Mouse (Mus musculus) embryonic facial prominence, embryonic 12.5 days (tissue): ENCODE results near the gene Sec22b. TPM values are rescaled to one million over a fixed set of nuclear protein-coding genes. Genes with fewer than 3 reads are reported as not detected.

Experiments
- ATAC-seq: fragments of 200-750 bp; cut with Nextera tagmentation; 2 replicates; pipeline ENCODE4 v1.8.0; 2017; ENCODE audit not compliant: insufficient number of reproducible peaks, insufficient read depth, low FRiP score, low TSS enrichment
- H3K27ac ChIP-seq: fragments of 300-500 bp; sonication (generic); 2 replicates; pipeline ENCODE4 v1.5.1; 2016; ENCODE audit warnings: mild to moderate bottlenecking
- H3K27me3 ChIP-seq: fragments of 300-500 bp; sonication (generic); 2 replicates; pipeline ENCODE4 v1.6.1; 2016; ENCODE audit warnings: mild to moderate bottlenecking, moderate library complexity
- H3K36me3 ChIP-seq: fragments of 300-500 bp; sonication (generic); 2 replicates; pipeline ENCODE4 v1.6.1; 2016; ENCODE audit warnings: mild to moderate bottlenecking
- H3K4me1 ChIP-seq: fragments of 300-500 bp; sonication (generic); 2 replicates; pipeline ENCODE4 v1.6.1; 2016
- H3K4me2 ChIP-seq: fragments of 300-500 bp; sonication (generic); replicated peaks from 2 replicates; pipeline ENCODE4 v1.6.1; 2016; ENCODE audit warnings: mild to moderate bottlenecking, moderate library complexity
- H3K4me3 ChIP-seq: fragments of 300-500 bp; sonication (generic); 2 replicates; pipeline ENCODE4 v1.5.1; 2016; ENCODE audit warnings: mild to moderate bottlenecking
- H3K9ac ChIP-seq: fragments of 300-500 bp; sonication (generic); 2 replicates; pipeline ENCODE4 v1.6.1; 2016; ENCODE audit warnings: mild to moderate bottlenecking, moderate library complexity
- H3K9me3 ChIP-seq: fragments of 300-500 bp; sonication (generic); 2 replicates; pipeline ENCODE4 v1.6.1; 2016; ENCODE audit warnings: mild to moderate bottlenecking, moderate library complexity
- WGBS: fragments of 180-500 bp; shearing (Covaris S2); methylation state at CpG from one replicate; pipeline ENCODE4 v1.1.7; 2016; 5-methylcytosine and 5-hydroxymethylcytosine counted together
- polyA plus RNA-seq: library from polyadenylated mRNA; unstranded; fragments of >200 nt; fragmentation: Nextera tagmentation; extraction: Ambion mirVana; gene quantifications from 2 replicates; pipeline ENCODE4 v1.2.1, GENCODE M21; 2016

Gene Sec22b
- polyA plus RNA-seq, 1 experiment from 2014 or later, result 128 TPM

DNA sequence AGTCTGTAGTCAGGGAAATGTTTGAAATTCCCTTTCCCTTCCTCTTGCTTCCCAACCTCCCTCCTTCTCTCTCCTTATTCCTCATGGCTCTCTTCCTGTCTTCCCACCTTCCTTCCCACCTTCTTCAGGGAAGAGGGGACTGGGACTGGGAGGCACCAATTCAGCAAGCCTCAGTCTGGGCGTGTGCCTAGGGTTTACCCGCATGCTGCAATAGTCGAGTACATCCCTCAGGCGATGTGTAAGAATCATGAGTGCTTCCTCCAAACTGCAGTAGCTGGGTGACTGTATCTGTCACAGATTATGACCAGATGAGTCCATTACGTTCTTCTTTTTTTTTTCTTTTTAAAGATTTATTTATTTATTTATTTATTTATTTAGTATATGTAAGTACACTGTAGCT is 32.8 kb downstream of the Sec22b start:
- ATAC-seq, result no peak
- Histone ChIP-seq H3K27ac (no peak overlapping the region), H3K4me3 (no peak overlapping the region), H3K9me3 (no peaks in the 10 kb centered on the region), H3K4me2 (no peak overlapping the region), H3K4me1 (peaks cover 47% of the 10 kb centered on the region), H3K9ac (no peak overlapping the region), H3K36me3 (no peaks in the 10 kb centered on the region), H3K27me3 (no peaks in the 10 kb centered on the region)
- WGBS, result 60% methylated on average over 5 of the region's 5 CpGs

DNA sequence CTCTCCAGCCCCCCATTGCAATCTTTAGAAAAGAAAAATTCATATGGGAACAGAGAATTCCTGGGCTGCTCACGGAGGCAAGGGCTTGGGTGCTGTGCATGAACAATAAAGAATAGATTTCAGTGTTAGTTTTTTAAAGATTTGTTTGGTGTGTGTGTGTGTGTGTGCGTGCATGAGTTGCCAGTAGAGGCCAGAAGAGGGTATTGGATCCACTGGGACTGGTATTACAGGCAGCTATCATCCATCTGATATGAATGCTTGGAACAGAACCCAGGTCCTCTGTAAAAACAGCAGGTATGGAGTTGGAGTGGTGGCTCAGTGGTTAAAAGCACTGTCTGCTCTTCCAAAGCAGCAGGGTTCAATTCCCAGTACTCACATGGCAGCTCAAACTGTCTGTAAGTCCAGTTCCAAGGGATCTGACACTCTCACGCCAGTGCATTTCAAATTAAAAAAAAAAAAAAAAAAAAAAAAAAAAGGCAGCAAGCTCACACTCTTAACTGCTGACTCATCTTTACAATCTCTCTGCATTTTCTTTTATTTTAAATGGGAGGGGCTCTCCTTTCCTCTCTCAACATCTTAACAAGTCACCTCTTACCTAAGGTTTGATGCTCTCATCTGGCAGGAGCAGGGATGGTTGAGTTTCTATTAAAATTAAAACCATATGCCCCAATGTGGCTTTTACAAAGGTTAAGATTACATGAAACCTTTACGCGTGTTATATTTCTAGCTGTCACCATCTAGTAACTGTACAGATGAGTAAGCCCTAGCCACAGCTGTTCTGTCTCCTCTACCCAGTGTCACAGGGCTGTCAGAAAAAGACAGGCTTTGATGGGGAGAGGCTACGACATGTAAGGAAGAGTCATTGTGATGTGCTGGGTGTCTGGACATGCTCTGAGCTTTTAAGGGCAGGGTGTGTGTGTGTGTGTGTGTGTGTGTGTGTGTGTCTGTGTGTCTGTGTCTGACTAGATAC is 33.6 kb downstream of the Sec22b start:
- H3K27ac ChIP-seq, result no peak overlapping the region
- 53% methylated on average over 6 of the region's 6 CpGs for WGBS
- ATAC-seq, result no peak
- H3K4me1 ChIP-seq, result peaks cover 52% of the 10 kb centered on the region
- no peaks in the 10 kb centered on the region for H3K36me3 ChIP-seq
- no peak overlapping the region for H3K4me3 ChIP-seq
- H3K9ac ChIP-seq, result no peak overlapping the region
- no peaks in the 10 kb centered on the region for H3K27me3 ChIP-seq
- no peak overlapping the region for H3K4me2 ChIP-seq
- H3K9me3 ChIP-seq, result no peaks in the 10 kb centered on the region

DNA sequence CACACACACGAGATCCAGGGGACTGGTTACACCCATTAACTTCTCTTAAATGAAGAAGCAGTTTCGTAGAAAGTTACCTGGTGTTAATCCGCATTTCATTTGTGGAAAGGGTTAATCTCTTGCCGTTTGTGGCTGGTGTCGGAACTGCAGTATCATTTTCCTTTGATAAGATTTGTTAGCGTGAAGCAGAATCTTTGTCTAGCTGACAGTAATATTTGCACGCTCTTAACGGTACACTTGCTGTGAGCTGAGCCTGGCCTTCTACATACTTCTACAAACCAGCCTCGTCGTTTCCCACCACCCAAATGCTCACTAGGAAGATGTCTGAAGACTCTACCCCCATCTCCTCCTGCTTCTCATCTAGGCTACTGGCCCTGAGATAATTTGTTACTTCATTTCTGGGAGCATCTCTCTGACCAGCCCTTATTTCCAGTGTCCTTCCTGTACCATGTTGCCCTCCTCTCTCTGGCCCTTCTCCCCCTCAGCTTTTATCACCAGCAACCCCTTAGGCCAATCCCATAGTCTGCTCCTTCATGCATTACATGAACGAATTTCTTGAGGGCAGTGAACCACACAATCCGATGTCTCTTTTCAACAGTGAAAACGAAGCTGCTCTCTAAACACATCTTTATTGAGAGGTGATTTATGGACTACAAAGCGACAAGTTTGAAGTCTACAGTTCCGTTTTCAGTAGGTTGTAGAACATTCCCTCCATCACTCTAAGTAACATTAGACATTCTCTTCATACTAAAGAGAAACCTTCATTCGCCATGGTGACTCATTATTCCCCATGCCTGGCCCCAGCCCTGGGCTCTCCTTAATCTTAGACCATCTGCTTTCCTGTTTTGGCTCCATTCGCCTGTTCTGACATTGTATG is 36.3 kb downstream of the Sec22b start:
- H3K36me3 ChIP-seq, result no peaks in the 10 kb centered on the region
- H3K27me3 ChIP-seq, result no peaks in the 10 kb centered on the region
- no peak for ATAC-seq
- no peaks in the 10 kb centered on the region for H3K9me3 ChIP-seq
- no peak overlapping the region for H3K9ac ChIP-seq
- no peak overlapping the region for H3K4me3 ChIP-seq
- WGBS, result 55% methylated on average over 17 of the region's 17 CpGs
- no peak overlapping the region for H3K4me2 ChIP-seq
- H3K4me1 ChIP-seq, result peaks cover 55% of the 10 kb centered on the region
- no peak overlapping the region; the same call in 1 of the 2 replicates for H3K27ac ChIP-seq

DNA sequence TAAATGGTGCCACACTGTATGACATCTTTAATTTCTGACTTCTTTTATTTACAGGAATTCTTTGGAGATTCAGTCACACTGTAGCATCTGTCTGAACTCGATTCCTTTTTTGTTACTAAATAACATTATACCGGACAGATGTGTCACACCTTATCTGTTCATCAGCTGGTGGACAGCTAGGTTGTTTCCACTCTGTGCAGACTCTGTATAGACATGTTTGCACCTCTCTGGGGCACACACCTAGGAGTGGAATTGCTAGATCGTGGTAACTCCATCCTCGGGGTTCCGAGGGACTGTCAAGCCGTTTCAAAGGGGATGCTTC is 36.9 kb downstream of the Sec22b start:
- no peaks in the 10 kb centered on the region for H3K36me3 ChIP-seq
- no peak overlapping the region for H3K4me2 ChIP-seq
- no peaks in the 10 kb centered on the region for H3K9me3 ChIP-seq
- H3K27ac ChIP-seq, result no peak overlapping the region
- WGBS, result 71% methylated on average over 6 of the region's 6 CpGs
- H3K4me3 ChIP-seq, result no peak overlapping the region
- ATAC-seq, result no peak
- no peak overlapping the region for H3K9ac ChIP-seq
- H3K27me3 ChIP-seq, result no peaks in the 10 kb centered on the region
- peaks cover 56% of the 10 kb centered on the region for H3K4me1 ChIP-seq

DNA sequence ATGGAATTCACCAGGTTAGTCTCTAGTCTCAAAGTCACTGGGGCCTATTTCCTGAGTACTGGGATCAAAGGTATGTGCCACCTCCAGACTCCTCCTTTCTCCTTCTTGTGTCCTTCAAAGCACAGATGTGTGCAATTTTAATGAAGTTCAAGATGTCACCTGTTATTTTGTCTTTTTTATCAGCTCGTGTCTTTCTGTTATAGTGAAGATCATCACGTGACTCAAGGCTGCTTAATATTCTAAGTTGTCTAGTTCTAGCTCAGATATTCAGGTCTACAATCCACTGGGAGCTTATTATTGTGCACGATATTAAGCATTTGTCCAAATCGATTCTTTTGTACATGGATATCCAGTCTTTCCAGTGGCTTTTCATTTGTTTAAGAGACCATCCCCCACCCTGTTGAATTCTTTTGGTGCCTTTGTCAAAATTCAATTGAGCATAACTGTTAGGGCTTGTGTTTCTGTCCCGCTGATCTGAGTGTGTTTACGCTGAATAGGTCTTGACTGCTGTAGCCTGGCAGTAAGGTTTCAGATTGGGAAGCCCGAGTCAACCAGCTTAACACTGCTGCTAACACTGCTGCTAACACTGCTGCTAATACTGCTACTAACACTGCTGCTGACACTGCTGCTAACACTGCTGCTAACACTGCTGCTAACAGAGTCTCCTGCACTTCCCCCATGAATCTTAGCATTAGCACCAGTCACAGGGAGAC is 38.0 kb downstream of the Sec22b start:
- Histone ChIP-seq H3K27me3 (no peaks in the 10 kb centered on the region), H3K4me1 (peaks cover 56% of the 10 kb centered on the region), H3K9ac (no peak overlapping the region), H3K4me2 (no peak overlapping the region), H3K36me3 (no peaks in the 10 kb centered on the region), H3K9me3 (no peaks in the 10 kb centered on the region), H3K27ac (peak overlapping the region; percentile 96), H3K4me3 (no peak overlapping the region)
- ATAC-seq, result no peak
- WGBS, result 31% methylated on average over 7 of the region's 7 CpGs

DNA sequence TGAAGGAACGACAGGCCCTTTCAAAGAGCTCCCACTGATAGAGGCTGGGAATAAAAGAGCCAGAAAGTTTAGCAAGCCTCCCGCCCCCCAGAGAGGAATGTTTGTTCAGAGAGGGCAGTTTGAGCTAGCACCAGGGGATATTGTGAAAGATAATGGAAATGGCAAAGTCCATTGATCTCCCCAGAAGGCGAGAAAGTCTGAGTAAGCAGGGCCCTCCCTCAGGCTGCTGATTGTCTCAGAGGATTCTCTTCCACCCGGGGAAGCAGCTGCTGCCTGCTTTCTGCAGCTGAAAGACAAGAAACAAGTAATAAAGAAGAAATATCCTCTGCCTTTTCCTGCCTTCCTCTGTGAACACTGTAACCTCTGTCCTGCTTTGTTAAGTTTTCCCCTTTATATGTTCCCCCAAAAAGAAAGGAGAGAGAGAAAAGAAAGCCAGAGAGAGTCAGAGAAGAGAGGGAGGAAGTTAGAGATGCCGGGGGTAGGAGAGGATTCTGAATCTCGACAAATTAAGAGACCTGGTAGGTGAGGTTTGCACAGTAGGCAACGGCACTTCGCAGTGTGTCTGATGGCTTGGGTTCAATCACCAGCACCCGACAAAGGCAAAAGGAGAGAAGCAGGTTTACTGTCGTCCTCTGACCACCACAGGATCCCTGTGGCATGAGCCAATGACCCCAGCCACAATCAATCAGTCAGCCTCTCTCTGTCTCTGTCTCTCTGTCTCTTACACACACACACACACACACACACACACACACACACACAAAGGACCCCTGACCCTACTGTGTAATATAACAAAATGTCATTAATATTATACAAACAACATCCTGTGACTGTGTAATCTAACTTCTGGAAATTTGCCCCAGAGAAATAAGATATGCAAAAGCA is 38.9 kb downstream of the Sec22b start:
- WGBS, result 6% methylated on average over 10 of the region's 10 CpGs
- no peaks in the 10 kb centered on the region for H3K36me3 ChIP-seq
- no peak overlapping the region for H3K4me2 ChIP-seq
- no peak for ATAC-seq
- peaks cover 58% of the 10 kb centered on the region for H3K4me1 ChIP-seq
- H3K27me3 ChIP-seq, result no peaks in the 10 kb centered on the region
- H3K9ac ChIP-seq, result no peak overlapping the region
- peak overlapping the region; percentile 96 for H3K27ac ChIP-seq
- H3K4me3 ChIP-seq, result no peak overlapping the region
- no peaks in the 10 kb centered on the region for H3K9me3 ChIP-seq

DNA sequence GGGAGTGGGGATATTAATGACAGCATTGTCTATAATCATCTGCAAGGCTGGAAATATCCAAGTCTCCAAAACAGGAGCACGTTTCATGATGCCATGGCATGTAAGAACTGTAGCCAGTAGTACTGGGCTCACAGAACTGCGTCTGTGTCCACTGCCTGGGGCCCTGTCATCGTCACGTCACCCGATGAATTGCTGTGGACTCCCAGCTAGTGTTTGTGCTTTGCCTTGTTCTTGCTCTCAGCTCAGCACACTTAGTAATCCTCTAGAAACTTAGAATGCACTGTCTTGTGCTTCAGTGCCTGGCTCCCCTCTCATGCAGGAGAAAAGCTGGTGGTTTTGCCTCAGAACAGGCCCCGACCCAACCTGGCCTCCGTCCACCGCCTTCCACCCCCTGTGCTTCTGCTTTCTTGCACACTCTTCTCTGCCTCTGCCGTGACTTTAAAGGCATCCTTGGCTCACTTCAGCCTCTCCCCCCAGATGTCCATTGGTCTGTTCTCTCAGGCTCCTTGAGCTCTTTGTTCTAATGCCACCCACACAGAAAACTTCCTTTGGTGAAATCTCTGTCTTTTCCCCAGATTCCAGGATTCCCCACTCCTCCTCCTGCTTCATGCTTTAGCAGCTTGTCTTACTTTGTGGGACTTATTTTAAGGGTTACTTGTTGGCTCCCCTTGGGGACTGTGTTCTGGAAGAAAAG is 39.7 kb downstream of the Sec22b start:
- Histone ChIP-seq H3K9me3 (no peaks in the 10 kb centered on the region), H3K4me2 (no peak overlapping the region), H3K9ac (no peak overlapping the region; the same call in 1 of the 2 replicates), H3K4me1 (peaks cover 55% of the 10 kb centered on the region), H3K27ac (peak overlapping the region; percentile 96), H3K36me3 (no peaks in the 10 kb centered on the region), H3K4me3 (no peak overlapping the region), H3K27me3 (no peaks in the 10 kb centered on the region)
- WGBS, result 20% methylated on average over 9 of the region's 9 CpGs
- no peak for ATAC-seq

DNA sequence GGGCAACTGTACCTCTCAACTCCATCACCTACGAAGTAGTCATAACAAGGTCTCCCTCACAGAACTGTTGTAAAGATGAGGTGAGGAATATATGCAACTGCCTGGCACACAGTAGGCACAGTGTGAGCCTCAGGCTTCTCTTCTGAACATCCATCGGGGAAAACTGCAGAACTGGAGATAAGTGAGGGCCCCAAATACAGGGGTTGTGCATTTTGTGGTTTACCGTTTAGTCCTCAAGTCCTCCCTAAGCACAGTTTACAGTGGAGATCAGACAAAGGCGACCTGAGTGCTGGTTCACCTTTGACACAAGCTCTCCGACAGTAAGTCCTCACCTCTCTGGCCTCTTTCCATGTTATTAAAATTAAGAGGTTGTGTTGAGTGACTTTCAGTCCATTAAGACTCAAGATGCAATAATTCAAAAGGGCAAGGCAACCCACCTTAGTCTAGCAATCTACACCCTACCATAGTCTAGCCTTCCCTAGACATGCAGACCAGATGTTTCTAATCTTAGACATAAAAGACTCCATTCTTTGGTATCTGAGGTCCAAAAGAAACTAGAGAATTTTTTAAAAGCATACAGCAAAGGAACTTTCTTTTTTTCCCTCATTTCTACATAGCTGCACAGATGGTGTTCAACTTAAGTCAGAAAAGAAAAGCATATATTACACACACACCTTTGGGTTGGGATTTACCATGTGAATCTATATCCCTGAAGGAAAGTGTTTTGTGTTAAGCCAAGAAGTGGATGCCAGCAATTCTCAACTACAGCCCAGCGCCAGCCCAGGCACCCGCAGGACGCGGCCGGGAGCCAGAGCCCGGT is 40.7 kb downstream of the Sec22b start:
- Histone ChIP-seq H3K27me3 (no peaks in the 10 kb centered on the region), H3K4me1 (peaks cover 55% of the 10 kb centered on the region), H3K4me3 (0 out of 2 replicates have a peak overlapping the region, but pooled peaks have one; percentile 1), H3K27ac (peak overlapping the region; percentile 96), H3K9ac (peak overlapping the region; percentile 15; the same call in 1 of the 2 replicates), H3K4me2 (peak overlapping the region; percentile 35), H3K36me3 (no peaks in the 10 kb centered on the region), H3K9me3 (no peaks in the 10 kb centered on the region)
- 0 out of 2 replicates have a peak, but pooled peaks have one; percentile 48 for ATAC-seq
- 21% methylated on average over 11 of the region's 11 CpGs for WGBS

DNA sequence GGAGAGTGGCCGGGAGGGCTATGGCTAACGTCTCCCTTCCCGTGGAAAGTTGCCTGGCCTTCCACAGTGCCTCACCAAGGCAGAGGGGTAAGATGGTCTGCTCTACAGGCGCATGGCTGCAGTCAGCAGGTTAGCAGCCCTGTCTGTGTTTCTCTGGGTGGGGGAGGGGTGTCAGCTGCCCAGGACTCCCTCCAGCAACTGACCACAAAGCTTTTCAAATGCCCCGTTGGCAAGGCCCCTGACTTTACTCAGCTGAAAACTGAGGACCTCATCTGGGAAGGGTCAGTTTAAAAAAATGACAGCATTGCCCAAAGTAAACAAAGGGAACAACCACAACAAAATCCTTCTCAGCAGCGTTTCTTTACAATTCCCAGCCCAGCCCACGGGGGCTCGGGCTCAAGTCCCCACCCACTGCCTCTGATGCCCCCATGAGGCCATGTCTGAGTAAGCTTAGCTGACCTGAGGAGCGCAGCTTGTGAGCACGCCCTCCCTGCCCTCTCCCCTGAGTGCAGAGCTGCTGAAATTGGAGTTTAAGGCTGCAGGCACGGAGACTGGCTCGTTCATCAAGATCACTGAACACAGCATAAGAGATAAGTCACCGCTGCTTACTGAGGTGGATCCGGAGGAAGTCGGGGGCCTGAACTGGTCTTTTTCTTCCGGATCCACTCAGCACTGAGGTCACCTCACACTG is 41.4 kb downstream of the Sec22b start:
- no peaks in the 10 kb centered on the region for H3K36me3 ChIP-seq
- WGBS, result 7% methylated on average over 16 of the region's 16 CpGs
- H3K4me2 ChIP-seq, result peak overlapping the region; percentile 35
- H3K9ac ChIP-seq, result peak overlapping the region; percentile 15; the same call in 1 of the 2 replicates
- H3K4me3 ChIP-seq, result 0 out of 2 replicates have a peak overlapping the region, but pooled peaks have one; percentile 1
- peaks cover 51% of the 10 kb centered on the region for H3K4me1 ChIP-seq
- H3K9me3 ChIP-seq, result no peaks in the 10 kb centered on the region
- H3K27ac ChIP-seq, result peak overlapping the region; percentile 96
- 0 out of 2 replicates have a peak, but pooled peaks have one; percentile 42 for ATAC-seq
- no peaks in the 10 kb centered on the region for H3K27me3 ChIP-seq
